Mouse (Mus musculus) liver, embryonic 14.5 days (tissue): ENCODE data around the gene 9430038I01Rik.

ENCODE experiments used
- CTCF ChIP-seq: IDR thresholded peaks from 2 replicates; pipeline ENCODE4 v1.5.1; 2016; ENCODE audit warnings: antibody characterized with exemption, low read depth, control low read depth
- EP300 ChIP-seq: IDR thresholded peaks from 2 replicates; pipeline ENCODE4 v1.6.1; 2016; ENCODE audit warnings: antibody characterized with exemption, low read depth

GRCm38 (mm10) chr7:137421236-137421635 lies 10.7 kb upstream of the 9430038I01Rik start:
- TF ChIP-seq CTCF (no peak), EP300 (no peak)
